Mouse (Mus musculus) R1 (cell line): ENCODE results near the gene Kif13a.

Experiments
- DNase-seq: peaks from one replicate; pipeline ENCODE4 v3.0.0-alpha.2; 2018; ENCODE audit warnings: low read depth, low spot score

The Kif13a gene

GRCm38 (mm10) chr13:46884898-46885758 is 44.5 kb downstream of the Kif13a start:
- DNase-seq, result no peak

- DNase-seq, result no peak
Measured at GRCm38 (mm10) chr13:46883976-46884375, 45.7 kb downstream of the Kif13a start.

GRCm38 (mm10) chr13:46883381-46883780 is 46.3 kb downstream of the Kif13a start:
- peak; percentile 73 for DNase-seq

GRCm38 (mm10) chr13:46880736-46881135 is 48.9 kb downstream of the Kif13a start:
- no peak for DNase-seq

- no peak for DNase-seq
Measured at GRCm38 (mm10) chr13:46880243-46880642, 49.4 kb downstream of the Kif13a start.

- no peak for DNase-seq
Measured at GRCm38 (mm10) chr13:46877049-46877448, 52.6 kb downstream of the Kif13a start.

- DNase-seq, result no peak
Measured at GRCm38 (mm10) chr13:46875377-46875776, 54.3 kb downstream of the Kif13a start.

- DNase-seq, result no peak
Measured at GRCm38 (mm10) chr13:46872732-46873131, 56.9 kb downstream of the Kif13a start.

- no peak for DNase-seq
Measured at GRCm38 (mm10) chr13:46872194-46872593, 57.5 kb downstream of the Kif13a start.

GRCm38 (mm10) chr13:46869464-46869863 is 60.2 kb downstream of the Kif13a start:
- no peak for DNase-seq

- DNase-seq, result no peak
Measured at GRCm38 (mm10) chr13:46863169-46863748, 66.4 kb downstream of the Kif13a start.

GRCm38 (mm10) chr13:46859876-46860275 is 69.8 kb downstream of the Kif13a start:
- no peak for DNase-seq

GRCm38 (mm10) chr13:46859173-46859572 is 70.5 kb downstream of the Kif13a start:
- DNase-seq, result no peak

- DNase-seq, result no peak
Measured at GRCm38 (mm10) chr13:46858835-46859152, 70.9 kb downstream of the Kif13a start.

- no peak for DNase-seq
Measured at GRCm38 (mm10) chr13:46858143-46858834, 71.4 kb downstream of the Kif13a start.

GRCm38 (mm10) chr13:46854456-46854855 is 75.2 kb downstream of the Kif13a start:
- DNase-seq, result no peak

- peak; percentile 61 for DNase-seq
Measured at GRCm38 (mm10) chr13:46852470-46852869, 77.2 kb downstream of the Kif13a start.

- DNase-seq, result no peak
Measured at GRCm38 (mm10) chr13:46845456-46845855, 84.2 kb downstream of the Kif13a start.

GRCm38 (mm10) chr13:46844561-46845235 is 85.0 kb downstream of the Kif13a start:
- no peak for DNase-seq

GRCm38 (mm10) chr13:46843646-46844045 is 86.0 kb downstream of the Kif13a start:
- no peak for DNase-seq

GRCm38 (mm10) chr13:46842185-46842584 is 87.5 kb downstream of the Kif13a start:
- DNase-seq, result no peak

GRCm38 (mm10) chr13:46841668-46842067 is 88.0 kb downstream of the Kif13a start:
- DNase-seq, result no peak
